Mouse (Mus musculus): ENCODE results near the gene Apc2. TPM values are rescaled to one million over a fixed set of nuclear protein-coding genes. Genes with fewer than 3 reads are reported as not detected.

Gene Apc2
- polyA plus RNA-seq, 1 experiment from 2014 or later = 247 TPM

DNA sequence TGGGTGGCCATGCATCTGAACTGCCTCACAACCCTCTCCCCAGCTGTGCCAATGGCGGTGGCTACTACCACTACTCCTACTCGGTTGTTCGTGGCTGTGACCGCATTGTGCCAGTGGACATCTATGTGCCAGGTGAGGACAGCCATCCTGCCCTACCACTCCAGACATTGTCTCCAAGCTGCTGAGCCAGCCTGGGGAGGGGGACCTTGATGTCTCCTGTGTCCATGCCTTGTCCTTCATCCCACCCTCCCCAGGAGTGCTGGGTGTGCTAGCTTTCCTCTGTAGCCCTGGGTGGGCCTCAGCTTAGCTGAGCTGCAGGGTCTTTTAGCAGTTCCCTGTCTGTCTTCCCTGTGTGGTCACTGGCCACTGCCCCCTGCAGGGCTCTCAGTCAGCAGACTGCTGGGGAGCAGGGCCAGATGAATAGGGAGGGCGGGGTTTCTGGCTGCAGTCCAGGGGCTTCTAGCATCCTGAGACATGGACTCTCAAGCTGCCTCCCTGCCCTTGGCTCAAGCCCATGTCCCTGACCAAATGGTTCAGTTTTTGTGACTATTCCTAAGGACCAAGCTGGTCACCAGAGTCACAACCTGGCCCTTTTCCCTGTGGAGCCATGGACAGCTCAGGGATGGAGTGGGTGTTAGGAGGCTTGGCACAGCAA, 39.8 kb upstream of the Apc2 start:
- ATAC-seq (replicated peaks) = no peak
- Histone ChIP-seq H3K36me3 (replicated peaks) (peaks cover 24% of the 10 kb centered on the region; the same call in 1 of the 2 replicates), H3K4me2 (no peak overlapping the region), H3K4me1 (peaks cover 23% of the 10 kb centered on the region), H3K9me3 (no peaks in the 10 kb centered on the region), H3K9ac (no peak overlapping the region), H3K4me3 (no peak overlapping the region), H3K27ac (no peak overlapping the region), H3K27me3 (replicated peaks) (no peaks in the 10 kb centered on the region)
- WGBS = 80% methylated on average over 5 of the region's 5 CpGs

DNA sequence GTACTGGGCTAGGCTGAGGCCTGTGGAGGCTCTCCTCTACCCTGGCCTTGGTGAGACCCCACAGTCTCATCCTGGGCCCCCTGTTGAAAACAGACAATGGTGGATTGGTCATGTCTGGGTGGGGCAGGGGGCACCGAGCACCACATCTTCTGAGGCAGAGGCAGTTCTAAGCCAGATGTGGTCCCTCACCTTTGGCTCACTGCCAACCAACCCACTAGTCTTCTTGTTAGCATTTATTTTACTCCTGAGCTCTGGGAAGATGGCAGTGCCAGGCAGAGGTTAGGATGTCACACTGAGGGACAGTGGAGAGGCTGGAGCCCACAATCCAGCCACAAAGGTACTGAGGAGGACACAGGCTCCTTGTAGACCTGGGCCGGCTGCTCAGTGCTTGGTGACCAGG, 37.8 kb upstream of the Apc2 start:
- Histone ChIP-seq H3K9ac (no peak overlapping the region), H3K36me3 (replicated peaks) (peaks cover 24% of the 10 kb centered on the region; the same call in 1 of the 2 replicates)
- WGBS = 90% methylated on average over 2 of the region's 2 CpGs

DNA sequence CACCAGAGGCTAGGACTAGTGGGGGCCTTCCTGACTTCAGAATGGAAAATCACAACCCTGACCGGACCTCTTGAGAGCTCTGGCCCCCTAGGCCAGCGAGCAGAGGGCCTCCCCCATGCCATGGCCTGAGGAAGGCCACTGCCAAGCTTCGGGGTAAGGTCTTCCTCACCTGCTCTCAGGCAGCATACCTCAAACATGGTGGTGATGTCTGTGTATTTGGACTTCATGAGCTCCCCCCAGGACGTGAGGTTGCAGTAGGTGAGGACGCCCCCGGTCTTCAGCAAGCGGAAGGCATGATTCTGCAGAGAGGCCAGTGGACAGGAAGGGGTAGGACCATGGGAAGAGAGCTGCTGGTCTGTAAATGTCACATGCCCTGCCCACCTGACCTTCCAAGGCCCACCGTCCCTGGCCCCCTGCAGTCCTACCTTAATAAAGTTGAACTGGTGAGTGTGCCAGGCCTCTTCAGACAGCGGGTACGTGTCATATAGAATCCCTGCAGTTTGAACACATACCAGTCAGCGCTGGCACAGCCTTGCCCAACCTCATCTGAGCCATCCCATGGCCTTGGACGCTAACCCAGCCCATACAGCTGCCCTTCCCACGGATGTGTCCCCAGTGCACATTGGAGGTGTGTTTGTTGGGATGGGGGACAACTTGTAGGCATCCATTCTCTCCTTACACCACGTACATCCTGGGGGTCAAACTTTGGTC, 36.9 kb upstream of the Apc2 start:
- Histone ChIP-seq H3K4me1 (peaks cover 36% of the 10 kb centered on the region), H3K36me3 (replicated peaks) (peaks cover 24% of the 10 kb centered on the region; the same call in 1 of the 2 replicates), H3K9me3 (no peaks in the 10 kb centered on the region), H3K9ac (0 out of 2 replicates have a peak overlapping the region, but pooled peaks have one; percentile 17), H3K27ac (no peak overlapping the region), H3K27me3 (replicated peaks) (no peaks in the 10 kb centered on the region), H3K4me2 (no peak overlapping the region), H3K4me3 (no peak overlapping the region)
- no peak for ATAC-seq (replicated peaks)
- WGBS = 93% methylated on average over 14 of the region's 14 CpGs

More for the DNA sequence above, 37.8 kb upstream of the Apc2 start:
- peaks cover 36% of the 10 kb centered on the region for H3K4me1 ChIP-seq
- no peak overlapping the region for H3K27ac ChIP-seq
- H3K27me3 ChIP-seq (replicated peaks) = no peaks in the 10 kb centered on the region
- no peak overlapping the region for H3K4me3 ChIP-seq
- ATAC-seq (replicated peaks) = no peak
- no peaks in the 10 kb centered on the region for H3K9me3 ChIP-seq
- no peak overlapping the region for H3K4me2 ChIP-seq

DNA sequence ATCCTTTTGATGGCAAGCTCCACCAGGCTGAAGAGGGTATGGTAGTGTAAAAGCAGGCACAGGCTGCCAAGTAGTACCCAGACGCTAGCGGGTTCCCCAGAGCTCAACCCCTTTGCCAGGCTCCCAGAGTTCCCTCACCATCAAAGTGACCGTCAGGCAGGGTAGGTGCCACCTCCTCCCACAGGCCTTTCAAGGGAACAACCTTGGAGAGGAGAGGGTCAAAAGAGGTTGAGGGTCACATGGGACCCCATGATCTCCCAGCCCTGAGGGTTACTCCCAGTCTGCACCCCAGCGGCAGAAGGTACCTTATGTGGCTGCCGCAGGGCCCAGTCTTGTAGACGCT, 36.3 kb upstream of the Apc2 start:
- no peak for ATAC-seq (replicated peaks)
- H3K27ac ChIP-seq = no peak overlapping the region
- 68% methylated on average over 6 of the region's 6 CpGs for WGBS
- H3K4me3 ChIP-seq = no peak overlapping the region
- H3K36me3 ChIP-seq (replicated peaks) = peaks cover 24% of the 10 kb centered on the region; the same call in 1 of the 2 replicates
- no peaks in the 10 kb centered on the region for H3K27me3 ChIP-seq (replicated peaks)
- H3K4me2 ChIP-seq = peak overlapping the region; percentile 86
- H3K9ac ChIP-seq = no peak overlapping the region
- H3K9me3 ChIP-seq = no peaks in the 10 kb centered on the region
- H3K4me1 ChIP-seq = peaks cover 40% of the 10 kb centered on the region

DNA sequence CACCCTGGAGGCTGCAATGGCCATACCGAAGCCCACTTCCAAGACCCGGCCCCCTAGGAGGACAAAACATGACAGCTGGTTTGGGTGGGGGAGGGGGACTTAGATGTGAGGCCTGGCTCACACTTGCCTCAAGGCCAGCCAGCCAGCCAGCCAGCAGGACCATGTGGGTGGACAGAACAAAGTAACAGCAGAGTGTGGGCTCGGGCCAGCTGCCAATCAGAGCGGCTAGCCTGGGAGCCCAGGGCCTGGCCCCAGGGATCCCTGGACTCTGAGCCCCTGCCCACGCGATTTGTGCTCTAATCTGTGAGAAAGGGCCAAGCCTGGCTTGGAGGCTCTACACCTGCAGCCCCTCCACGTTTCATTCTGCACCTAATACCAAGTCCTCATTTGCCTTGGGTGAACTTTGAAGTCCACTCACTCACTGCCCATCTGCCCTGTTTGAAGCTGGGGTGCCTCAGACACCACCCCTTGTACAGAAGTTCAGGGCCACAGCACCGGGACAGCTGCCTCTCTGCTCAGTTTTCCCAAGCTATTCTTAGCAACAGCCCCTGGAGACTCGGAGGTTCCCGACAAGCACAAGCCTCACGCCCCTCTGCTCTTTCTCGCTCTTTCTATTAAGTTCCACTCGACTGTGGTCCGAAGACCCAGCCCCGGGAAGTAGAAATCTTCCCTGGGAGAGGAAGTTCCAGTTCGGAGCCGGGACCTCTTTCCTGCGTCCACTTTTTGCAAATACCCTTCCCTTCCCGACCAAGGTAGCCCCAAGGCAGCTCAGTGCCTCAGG, 35.7 kb upstream of the Apc2 start:
- Histone ChIP-seq H3K27ac (peak overlapping the region; percentile 86), H3K4me3 (peak overlapping the region; percentile 47), H3K4me2 (peak overlapping the region; percentile 86), H3K36me3 (replicated peaks) (peaks cover 18% of the 10 kb centered on the region; the same call in 1 of the 2 replicates), H3K27me3 (replicated peaks) (no peaks in the 10 kb centered on the region), H3K4me1 (peaks cover 42% of the 10 kb centered on the region), H3K9me3 (no peaks in the 10 kb centered on the region), H3K9ac (peak overlapping the region; percentile 63)
- ATAC-seq (replicated peaks) = no peak
- WGBS = 3% methylated on average over 19 of the region's 19 CpGs

DNA sequence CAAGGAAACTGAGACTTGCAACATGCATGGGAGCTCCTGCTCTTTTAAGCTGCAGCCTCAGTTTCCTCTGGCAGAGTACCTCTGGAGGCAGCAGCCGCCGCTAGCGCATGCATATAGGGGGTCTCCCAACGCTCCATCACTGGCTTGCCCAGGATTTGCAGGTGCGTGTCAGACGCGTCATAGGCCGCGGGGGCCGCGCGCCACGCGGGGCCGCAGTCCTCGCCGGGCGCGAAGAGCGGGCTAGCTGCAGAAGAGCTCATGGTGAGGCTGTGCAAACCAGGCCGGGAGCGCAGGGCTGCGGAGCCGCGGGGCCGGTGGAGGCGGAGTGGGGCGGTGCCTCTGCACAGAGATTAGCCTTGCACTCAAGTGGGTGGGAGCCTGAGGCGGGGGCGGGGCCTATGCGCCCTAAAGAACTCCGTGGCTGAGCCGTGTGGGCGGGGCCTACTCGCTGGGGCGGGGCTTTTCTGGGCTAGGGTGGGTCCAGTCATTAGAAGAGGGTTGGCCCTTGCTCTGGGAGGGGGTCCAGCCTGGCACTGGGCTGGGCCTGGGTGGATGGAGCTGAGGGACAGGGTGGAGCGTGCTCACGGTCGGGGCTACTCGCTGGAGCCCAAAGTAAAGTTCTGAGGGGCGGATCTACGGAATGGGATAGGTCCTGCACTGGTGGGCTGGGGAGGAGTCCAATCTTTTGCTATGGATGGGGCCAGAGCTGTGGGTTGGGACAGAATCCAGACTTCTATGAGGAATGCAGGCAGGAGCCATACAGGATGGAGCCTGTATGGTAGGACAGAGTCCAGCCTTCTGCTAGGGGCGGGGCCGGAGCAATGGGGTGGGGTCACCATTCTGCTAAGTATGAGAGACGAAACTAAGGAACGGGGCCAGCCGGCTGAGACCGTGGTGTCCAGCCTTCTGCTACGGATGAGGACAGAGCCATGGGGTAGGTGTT, 34.9 kb upstream of the Apc2 start, which contains the start of the genes Gamt and Dazap1:
Gene Gamt, minus strand, starts transcription at position 371 of the 943 bp plus-strand sequence.
Gene Dazap1, plus strand, starts transcription at position 845 of the 943 bp plus-strand sequence.
- Histone ChIP-seq H3K4me2 (peak within 1 kb of the TSS; percentile 86), H3K27ac (peak within 1 kb of the TSS; percentile 86), H3K4me3 (peak within 1 kb of the TSS; percentile 47), H3K9me3 (no peaks in the 10 kb centered on the region), H3K4me1 (peaks cover 47% of the 10 kb centered on the region), H3K36me3 (replicated peaks) (peaks cover 9% of the 10 kb centered on the region; the same call in 1 of the 2 replicates), H3K9ac (peak within 1 kb of the TSS; percentile 63), H3K27me3 (replicated peaks) (no peaks in the 10 kb centered on the region)
- ATAC-seq (replicated peaks) = peak; percentile 73
- 1% methylated on average over 43 of the region's 49 CpGs for WGBS

DNA sequence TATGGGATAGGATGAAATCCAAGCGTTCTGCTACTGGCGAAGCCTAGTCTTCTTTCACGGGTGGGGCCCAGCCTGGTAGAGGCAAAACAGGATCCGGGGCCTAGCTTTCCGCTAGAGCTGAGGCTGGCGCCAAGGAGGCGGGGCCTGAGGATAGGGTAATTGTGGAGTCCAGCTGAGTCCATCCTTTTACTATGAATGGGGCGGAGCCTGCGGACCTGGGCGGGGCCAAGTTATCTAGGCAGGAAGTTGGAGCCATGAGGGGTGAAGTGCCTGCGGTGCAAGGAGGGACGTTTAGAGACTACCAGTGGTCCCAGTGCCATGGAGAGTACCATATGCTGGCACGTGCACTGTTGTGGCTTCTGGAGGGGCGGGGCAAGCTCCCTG, 34.2 kb upstream of the Apc2 start:
- peak; percentile 40 for ATAC-seq (replicated peaks)
- WGBS = 2% methylated on average over 14 of the region's 14 CpGs

DNA sequence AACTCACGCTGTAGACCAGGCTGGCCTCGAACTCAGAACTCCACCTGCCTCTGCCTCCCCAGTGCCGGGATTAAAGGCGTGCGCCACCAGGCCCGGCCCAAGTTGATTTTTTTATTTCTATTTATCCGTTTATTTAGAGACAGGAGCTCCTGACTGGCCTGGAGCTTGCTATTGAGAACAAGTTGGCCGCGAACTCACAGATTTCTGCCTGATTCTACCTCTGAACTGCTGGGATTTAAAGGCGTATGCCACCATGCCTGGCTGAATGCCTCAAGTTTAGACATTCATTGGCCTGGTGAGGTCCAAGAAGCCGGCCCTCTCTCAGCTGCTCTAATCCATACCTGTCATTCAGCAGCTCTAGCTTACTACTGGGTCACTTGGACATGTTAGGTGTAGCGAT, 33.6 kb upstream of the Apc2 start:
- Histone ChIP-seq H3K4me1 (peaks cover 56% of the 10 kb centered on the region), H3K27ac (peak overlapping the region; percentile 86; the same call in 1 of the 2 replicates), H3K4me3 (no peak overlapping the region), H3K27me3 (replicated peaks) (no peaks in the 10 kb centered on the region), H3K9me3 (no peaks in the 10 kb centered on the region), H3K9ac (no peak overlapping the region), H3K4me2 (peak overlapping the region; percentile 86), H3K36me3 (replicated peaks) (0 out of 2 replicates have a peak, but pooled peaks cover 5% of the 10 kb centered on the region)
- no peak for ATAC-seq (replicated peaks)
- WGBS = 73% methylated on average over 12 of the region's 12 CpGs

More for the DNA sequence above, 34.2 kb upstream of the Apc2 start:
- peak overlapping the region; percentile 86 for H3K4me2 ChIP-seq
- peak overlapping the region; percentile 86 for H3K27ac ChIP-seq
- H3K4me3 ChIP-seq = peak overlapping the region; percentile 47
- H3K9me3 ChIP-seq = no peaks in the 10 kb centered on the region
- peak overlapping the region; percentile 63 for H3K9ac ChIP-seq
- no peaks in the 10 kb centered on the region for H3K27me3 ChIP-seq (replicated peaks)
- peaks cover 5% of the 10 kb centered on the region; the same call in 1 of the 2 replicates for H3K36me3 ChIP-seq (replicated peaks)
- peaks cover 50% of the 10 kb centered on the region for H3K4me1 ChIP-seq

DNA sequence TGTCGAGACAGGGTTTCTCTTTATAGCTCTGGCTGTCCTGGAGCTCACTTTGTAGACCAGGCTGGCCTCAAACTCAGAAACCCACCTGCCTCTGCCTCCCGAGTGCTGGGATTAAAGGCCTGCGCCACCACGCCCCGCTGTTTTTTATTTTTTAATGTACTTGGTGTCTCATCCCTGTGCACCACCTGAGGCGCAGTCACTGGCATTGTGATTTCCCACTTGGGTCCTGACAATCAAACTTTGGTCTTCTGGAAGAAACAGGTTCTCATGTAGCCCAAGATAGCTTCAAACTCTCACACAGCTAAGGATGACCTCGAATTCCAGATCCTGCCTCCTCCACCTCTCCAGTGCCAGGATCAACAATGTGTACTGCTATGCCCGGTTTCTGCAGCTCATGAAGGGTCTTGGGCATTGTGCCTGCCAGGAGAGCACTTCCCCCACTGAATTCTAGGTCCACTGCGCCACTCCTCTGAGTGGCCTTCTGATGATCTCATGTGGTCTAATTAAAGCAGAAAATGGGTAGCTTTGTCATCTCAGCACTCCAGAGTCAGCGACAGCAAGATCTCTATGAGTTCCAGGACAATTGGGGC, 32.9 kb upstream of the Apc2 start:
- ATAC-seq (replicated peaks) = no peak
- H3K9ac ChIP-seq = no peak overlapping the region
- 91% methylated on average over 10 of the region's 10 CpGs for WGBS
- H3K27ac ChIP-seq = no peak overlapping the region
- no peak overlapping the region for H3K4me2 ChIP-seq
- H3K9me3 ChIP-seq = no peaks in the 10 kb centered on the region
- H3K4me3 ChIP-seq = no peak overlapping the region
- peaks cover 63% of the 10 kb centered on the region for H3K4me1 ChIP-seq
- H3K36me3 ChIP-seq (replicated peaks) = 0 out of 2 replicates have a peak, but pooled peaks cover 5% of the 10 kb centered on the region
- no peaks in the 10 kb centered on the region for H3K27me3 ChIP-seq (replicated peaks)

DNA sequence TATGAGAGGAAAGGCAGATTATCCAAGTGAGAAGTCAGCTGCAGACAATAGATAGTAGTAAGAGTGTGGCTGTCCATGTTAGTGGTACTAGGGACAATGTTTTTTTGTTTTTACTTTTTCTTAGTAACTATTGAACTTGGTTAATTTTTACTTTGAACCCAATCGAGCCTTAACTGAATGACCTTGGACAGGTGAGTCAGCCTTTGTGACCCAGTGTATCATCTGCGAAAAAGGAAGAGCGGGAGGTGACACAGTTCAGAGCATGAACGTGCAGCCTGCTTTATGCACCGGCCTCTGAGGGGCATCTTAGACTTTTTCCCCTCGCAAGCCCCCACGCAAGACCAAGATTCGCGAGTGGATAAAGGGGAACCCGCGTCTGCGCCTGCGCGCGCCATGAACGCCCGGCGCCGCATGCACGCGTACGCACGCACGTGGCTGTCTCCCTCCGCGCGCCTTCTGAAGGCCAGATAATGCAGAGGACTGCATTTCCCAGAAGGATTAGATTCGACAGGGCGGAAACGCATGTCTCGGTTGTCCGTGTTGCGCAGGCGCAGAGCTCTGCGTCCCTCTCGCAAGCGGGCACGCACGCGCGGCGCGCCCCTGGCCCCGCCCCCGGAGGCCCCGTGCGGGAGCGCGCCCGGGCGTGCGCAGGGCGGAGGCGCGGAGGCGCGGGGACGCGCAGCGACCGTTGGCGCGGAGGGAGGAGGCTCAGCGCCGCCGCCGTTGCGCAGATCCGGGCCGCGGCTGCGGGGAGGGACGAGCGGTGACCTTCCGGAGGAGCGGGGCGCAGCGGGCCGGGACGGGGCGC, 31.2 kb upstream of the Apc2 start:
- 1% methylated on average over 75 of the region's 81 CpGs for WGBS
- H3K27me3 ChIP-seq (replicated peaks) = no peaks in the 10 kb centered on the region
- peaks cover 77% of the 10 kb centered on the region for H3K4me1 ChIP-seq
- H3K36me3 ChIP-seq (replicated peaks) = no peaks in the 10 kb centered on the region
- peak overlapping the region; percentile 93 for H3K4me3 ChIP-seq
- H3K9ac ChIP-seq = peak overlapping the region; percentile 96
- no peaks in the 10 kb centered on the region for H3K9me3 ChIP-seq
- peak; percentile 76 for ATAC-seq (replicated peaks)
- peak overlapping the region; percentile 81 for H3K27ac ChIP-seq
- H3K4me2 ChIP-seq = peak overlapping the region; percentile 74

Data from midbrain, embryonic 15.5 days (tissue).